Mouse (Mus musculus) layer of hippocampus, postnatal 14 days (tissue): ENCODE data around the gene Slc2a6. TPM values are rescaled to one million over a fixed set of nuclear protein-coding genes. Genes with fewer than 3 reads are reported as not detected.

Experiments used
- DNase-seq, 2 experiments: peaks; one replicate each; pipeline ENCODE4 v3.0.0; 2021 to 2022; ENCODE audit warnings: low spot score in 2 of 2, mixed read lengths in 1 of 2
- long read RNA-seq, 2 experiments: library from polyadenylated mRNA; stranded (forward); transcript quantifications; one replicate each; pipeline ENCODE4 v2.0.0; 2021
- total RNA-seq, 2 experiments: library from RNA; stranded (reverse); gene quantifications; 2 replicates each; pipeline ENCODE4 v1.2.3; 2021

The Slc2a6 gene
- 10 to 100 TPM; 46.3 to 46.7 TPM for total RNA-seq
- long read RNA-seq, experiment 1, transcript Slc2a6-201 (10 exons, 2,138 nt) = major isoform, 35 of 77 reads
- long read RNA-seq, experiment 1, partial matches to known transcripts = 13 of 77 reads
- long read RNA-seq, experiment 1, other reads (novel, unspliced or antisense) = 29 of 77 reads
- long read RNA-seq, experiment 2, transcript Slc2a6-201 (10 exons, 2,138 nt) = major isoform, 51 of 73 reads
- long read RNA-seq, experiment 2, partial matches to known transcripts = 9 of 73 reads
- long read RNA-seq, experiment 2, other reads (novel, unspliced or antisense) = 13 of 73 reads

DNA sequence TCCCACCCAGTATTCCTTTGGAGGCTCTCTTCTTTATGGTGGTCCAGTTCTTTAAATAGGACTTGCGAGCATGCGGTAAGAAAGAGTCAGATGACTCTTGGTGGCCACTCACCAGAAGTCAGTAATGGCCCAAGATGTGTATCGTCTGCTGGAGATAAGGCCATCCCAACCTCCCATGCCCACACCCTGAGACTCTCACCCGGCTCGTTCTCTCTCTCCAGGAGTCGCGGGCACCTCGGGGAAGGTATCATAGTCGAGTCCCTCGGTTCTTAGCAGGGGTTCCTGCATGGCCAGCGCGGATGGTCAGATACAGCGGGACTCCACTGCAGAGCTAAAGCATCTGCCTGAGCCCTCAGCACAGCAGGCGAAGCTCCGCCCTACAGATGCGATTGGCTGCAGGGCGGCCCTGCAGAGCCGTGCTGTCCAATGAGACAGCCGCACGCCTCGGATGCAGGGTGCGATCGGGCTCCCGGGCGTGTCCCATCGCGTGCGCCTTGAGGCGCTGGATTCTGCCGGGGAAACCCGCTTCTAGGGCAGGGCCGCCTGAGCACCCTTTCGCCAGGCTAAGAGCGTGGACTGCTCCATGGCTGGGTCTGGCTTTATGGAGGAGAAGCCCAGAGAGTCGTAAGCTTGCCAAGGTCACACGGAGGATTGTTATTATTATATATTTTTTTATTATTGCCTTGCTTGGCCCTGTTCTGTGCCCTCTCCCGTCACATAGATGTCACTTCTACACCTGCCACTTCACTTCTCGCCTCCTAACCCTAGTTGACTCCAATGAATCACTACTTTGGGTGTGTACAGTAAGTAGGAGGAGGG lies at the start of gene Slc2a6:
Gene Slc2a6 (minus strand): TSS at position 381 of the 819 bp plus-strand sequence.
- peak; percentile 88 to 93 for DNase-seq

DNA sequence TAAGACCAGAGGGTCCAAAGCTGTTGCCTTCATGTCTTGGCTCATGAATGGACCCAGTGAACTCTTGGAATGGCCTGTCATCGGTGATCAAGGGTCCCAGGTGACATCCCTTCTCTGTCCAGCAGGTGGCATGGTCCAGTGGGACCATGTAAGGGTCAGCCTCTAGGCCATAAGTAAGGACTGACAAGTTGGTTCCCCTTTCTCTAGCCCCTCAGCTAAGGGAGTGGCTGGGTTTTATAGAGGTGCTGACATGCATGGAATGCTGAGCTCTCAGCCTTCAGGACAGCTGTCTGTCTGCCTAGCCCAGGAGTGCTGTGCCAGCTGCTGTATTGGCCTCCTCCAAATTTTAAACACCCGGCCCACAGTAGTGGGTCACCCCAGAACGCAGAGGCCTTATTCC lies 47.7 kb upstream of the Slc2a6 start:
- no peak for DNase-seq

DNA sequence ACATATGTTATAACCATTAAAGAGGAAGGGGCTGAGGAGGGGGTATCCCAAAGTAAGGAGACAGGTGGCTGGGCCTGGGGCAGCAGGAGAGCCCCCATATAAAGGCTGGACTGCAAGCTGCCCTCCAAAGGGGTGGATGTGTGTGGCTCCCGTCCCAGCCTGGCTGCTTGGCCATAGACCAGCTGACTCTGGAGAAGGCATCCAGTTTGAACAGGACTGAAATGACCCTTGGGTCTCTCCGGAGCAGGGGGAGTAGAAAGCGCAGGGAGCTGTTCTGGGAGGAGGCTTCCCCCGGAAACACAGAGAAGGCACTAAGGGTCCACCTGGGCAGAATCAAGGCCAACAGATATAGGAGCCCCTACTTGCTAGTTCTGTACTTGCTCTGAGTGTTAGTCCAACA lies 47.0 kb upstream of the Slc2a6 start:
- DNase-seq = no peak

DNA sequence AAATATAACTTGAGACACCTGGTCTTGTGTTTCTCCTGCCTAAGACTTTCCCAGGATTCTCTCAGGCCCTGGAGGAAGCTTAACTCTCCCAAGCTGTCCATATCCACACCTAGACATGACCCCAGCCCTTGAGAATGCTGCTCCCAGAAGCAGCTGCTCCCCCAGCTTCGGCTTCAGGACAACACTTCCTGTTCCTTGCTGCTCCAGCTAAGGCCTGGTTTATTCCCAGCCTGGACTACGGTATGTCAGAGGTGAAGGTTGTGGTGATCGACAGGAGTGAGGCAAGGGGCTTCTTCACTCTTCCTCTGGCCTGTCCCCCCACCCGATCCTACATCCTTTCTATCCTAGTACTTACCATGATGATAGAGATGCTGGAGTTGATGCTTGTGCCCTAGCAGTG lies 45.6 kb upstream of the Slc2a6 start:
- DNase-seq = no peak

DNA sequence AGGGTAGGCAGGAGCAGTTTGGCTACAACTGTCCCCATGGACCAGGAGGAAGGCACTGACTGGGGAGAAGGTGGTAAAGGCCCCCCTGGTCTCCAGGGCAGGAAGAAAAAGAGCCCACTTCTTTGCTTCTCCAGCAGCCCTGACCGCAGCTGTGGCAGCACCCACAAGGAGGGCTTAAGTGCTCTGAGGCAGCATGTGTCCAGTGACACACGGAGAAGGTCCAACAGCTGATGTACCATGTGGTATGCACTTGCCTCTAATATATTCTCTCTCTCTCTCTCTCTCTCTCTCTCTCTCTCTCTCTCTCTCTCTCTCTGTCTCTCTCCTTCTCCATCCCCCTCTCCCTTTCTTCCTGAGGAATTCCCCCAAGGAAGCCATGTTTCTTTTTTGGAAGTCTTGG lies 44.2 kb upstream of the Slc2a6 start, which contains the start of gene Mymk:
Gene Mymk (minus strand): TSS at position 202 of the 400 bp plus-strand sequence.
- DNase-seq = no peak

- DNase-seq = peak; percentile 80 to 94
These were observed 43.3 kb upstream of the Slc2a6 start for GRCm38 (mm10) chr2:27071137-27071536.

GRCm38 (mm10) chr2:27070247-27070813 lies 42.5 kb upstream of the Slc2a6 start:
- DNase-seq = no peak

DNA sequence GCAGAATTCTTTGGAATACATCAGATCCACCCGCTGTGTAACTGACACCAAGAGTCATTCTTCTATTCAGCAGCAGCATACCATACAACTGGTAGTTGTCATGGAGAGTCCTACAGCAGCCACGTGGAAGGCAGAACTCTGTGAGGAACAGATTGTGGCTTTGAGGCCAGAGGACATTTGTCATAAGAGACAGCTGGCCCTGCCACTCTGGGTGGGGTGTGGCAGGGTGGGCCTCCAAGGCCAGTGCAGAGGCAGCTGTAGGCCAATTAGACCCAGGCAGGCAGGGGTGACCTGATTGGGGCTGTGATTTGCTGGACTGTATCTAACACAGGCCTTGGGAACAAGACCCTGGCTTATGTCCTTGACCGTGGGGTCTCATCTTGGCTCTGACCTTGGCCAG lies 41.8 kb upstream of the Slc2a6 start:
- no peak for DNase-seq

GRCm38 (mm10) chr2:27067996-27068395 lies 40.2 kb upstream of the Slc2a6 start:
- DNase-seq = no peak

DNA sequence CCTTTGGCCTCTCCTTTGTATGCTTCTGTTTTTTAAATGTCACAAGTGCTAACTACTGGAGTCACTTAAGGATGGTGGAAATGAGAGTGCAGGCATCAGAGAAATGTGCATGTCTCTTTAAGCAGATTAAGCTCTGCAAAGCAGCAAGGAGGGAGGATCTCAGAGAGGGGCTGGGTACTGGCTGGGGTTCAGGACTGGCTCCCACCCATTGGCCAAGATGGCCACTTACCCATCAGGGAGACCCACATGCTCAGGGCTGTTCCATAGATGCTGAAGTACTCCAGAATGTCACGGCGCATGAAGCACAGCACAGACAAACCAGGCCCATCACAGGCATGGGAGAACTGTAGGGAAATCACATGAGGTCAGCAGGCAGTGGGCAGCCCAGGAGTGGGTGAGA lies 39.3 kb upstream of the Slc2a6 start:
- no peak for DNase-seq

DNA sequence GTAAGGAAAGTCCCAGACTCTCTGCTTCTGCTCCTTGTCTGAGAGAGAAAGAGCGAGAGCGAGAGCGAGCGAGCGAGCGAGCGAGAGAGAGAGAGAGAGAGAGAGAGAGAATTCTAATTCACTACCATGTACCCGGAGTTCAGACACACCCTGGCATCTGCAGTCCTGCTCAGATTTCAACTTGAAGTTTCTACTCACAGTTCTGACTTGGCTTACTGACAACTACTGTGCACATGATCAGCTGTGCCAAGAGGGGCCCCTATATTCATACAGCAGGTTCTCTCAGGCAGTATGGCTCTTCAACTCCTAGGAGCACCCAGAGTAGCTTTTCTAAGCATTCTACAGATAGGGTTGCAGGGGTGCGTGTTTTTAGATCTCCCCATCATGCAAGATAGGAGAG lies 31.4 kb upstream of the Slc2a6 start:
- DNase-seq = no peak

- DNase-seq = no peak
These were observed 31.0 kb upstream of the Slc2a6 start for GRCm38 (mm10) chr2:27058751-27059150.

DNA sequence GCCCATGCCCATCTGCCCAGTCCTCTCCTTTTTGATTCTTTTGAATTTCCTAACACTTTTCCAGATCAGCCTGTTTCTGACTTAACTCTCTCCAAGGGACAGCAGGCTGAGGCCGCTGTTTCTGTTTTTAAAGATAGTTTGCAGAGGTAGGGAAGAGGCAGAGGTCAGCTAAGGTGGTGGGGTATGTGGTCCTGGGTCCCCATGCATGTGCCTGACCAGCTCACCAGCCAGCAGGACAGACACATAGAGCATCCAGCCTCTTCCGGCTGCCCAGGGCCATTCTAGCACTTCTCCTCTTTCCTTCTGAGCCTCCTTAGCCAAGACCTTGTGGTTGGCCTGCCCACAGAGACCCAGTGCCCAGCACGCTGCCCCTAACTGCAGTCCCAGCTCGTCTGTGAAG lies 30.5 kb upstream of the Slc2a6 start:
- no peak for DNase-seq

DNA sequence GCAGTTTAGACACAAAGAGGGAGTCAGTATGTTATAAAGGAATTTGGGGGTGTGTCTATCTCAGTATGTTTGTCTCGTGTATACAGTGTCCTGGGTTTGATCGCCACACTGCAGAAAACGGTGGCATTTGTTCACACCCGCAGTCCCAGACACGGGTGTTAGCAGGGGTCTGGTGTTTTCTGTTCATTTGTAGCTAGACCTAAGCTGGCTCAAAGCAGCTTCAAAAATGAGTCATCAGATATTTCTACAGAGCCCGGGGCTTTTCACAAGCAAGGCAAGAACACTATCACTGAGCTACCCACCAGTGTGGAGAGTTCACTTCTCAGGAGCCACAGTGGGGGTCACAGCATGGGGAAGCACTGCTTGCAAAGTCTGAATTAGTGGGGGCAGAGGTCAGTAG lies 21.6 kb upstream of the Slc2a6 start:
- DNase-seq = no peak

- no peak for DNase-seq
These were observed 18.4 kb upstream of the Slc2a6 start for GRCm38 (mm10) chr2:27045979-27046770.

- DNase-seq = no peak
These were observed 16.8 kb upstream of the Slc2a6 start for GRCm38 (mm10) chr2:27044641-27045040.

- DNase-seq = no peak
These were observed 16.4 kb upstream of the Slc2a6 start for GRCm38 (mm10) chr2:27044166-27044565.

DNA sequence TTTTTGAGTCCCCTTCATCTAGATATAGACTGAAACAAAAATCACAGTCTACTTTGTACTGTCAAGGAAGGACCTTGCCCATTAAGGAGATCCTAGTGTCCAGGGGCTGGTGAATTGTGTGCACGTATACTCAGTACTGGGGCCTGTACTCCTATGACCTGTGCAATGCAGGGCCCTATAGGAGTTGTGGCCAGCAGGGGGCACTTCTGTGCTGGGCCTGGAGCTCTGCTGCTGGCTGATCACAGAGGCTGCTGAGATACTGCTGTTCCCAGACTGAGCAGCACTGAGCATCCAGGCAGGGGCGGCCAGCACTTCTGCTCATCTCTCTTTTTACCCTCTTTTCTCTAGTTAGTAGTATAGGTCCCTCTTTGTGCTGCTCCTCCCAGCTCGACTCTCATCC lies 15.7 kb upstream of the Slc2a6 start:
- peak; percentile 85 to 92 for DNase-seq

- no peak for DNase-seq
These were observed 14.5 kb upstream of the Slc2a6 start for GRCm38 (mm10) chr2:27042131-27042844.

- DNase-seq = no peak
These were observed 11.5 kb upstream of the Slc2a6 start for GRCm38 (mm10) chr2:27039286-27039685.

- DNase-seq = peak; percentile 73 to 90
These were observed 10.8 kb upstream of the Slc2a6 start for GRCm38 (mm10) chr2:27038596-27038995.
